Mouse (Mus musculus) adrenal gland, adult (tissue): ENCODE data around the gene Ms4a18.

ENCODE experiments used
- DNase-seq, 2 experiments: peaks; one replicate each; pipeline ENCODE4 v3.0.0; 2022 to 2023; ENCODE audit warnings: low spot score in 1 of 2; ENCODE audit not compliant: inconsistent age in 2 of 2

Ms4a18 gene

GRCm38 (mm10) chr19:11017891-11018290 lies at the start of gene Ms4a18:
Gene Ms4a18, minus strand, starts transcription at chr19:11018031.
- DNase-seq, result no peak

GRCm38 (mm10) chr19:11065202-11065875 lies 47.5 kb upstream of the Ms4a18 start:
- DNase-seq, result no peak

- DNase-seq, result no peak
These were observed 43.1 kb upstream of the Ms4a18 start for GRCm38 (mm10) chr19:11060900-11061299.

GRCm38 (mm10) chr19:11059967-11060366 lies 42.1 kb upstream of the Ms4a18 start:
- no peak for DNase-seq

GRCm38 (mm10) chr19:11055700-11056099 lies 37.9 kb upstream of the Ms4a18 start:
- DNase-seq, result peak in 1 of 2 experiments; percentile 45

GRCm38 (mm10) chr19:11053277-11053676 lies 35.4 kb upstream of the Ms4a18 start:
- no peak for DNase-seq

- DNase-seq, result no peak
These were observed 35.0 kb upstream of the Ms4a18 start for GRCm38 (mm10) chr19:11052877-11053276.

- peak in 1 of 2 experiments; percentile 33 for DNase-seq
These were observed 32.5 kb upstream of the Ms4a18 start for GRCm38 (mm10) chr19:11050286-11050685.

- no peak for DNase-seq
These were observed 31.6 kb upstream of the Ms4a18 start for GRCm38 (mm10) chr19:11049426-11049825.

- DNase-seq, result no peak
These were observed 30.7 kb upstream of the Ms4a18 start for GRCm38 (mm10) chr19:11048503-11048902.

GRCm38 (mm10) chr19:11048009-11048408 lies 30.2 kb upstream of the Ms4a18 start:
- no peak for DNase-seq

- peak; percentile 56 to 78 for DNase-seq
These were observed 27.3 kb upstream of the Ms4a18 start for GRCm38 (mm10) chr19:11044996-11045711.

- no peak for DNase-seq
These were observed 26.8 kb upstream of the Ms4a18 start for GRCm38 (mm10) chr19:11044671-11044995.

- no peak for DNase-seq
These were observed 19.7 kb upstream of the Ms4a18 start for GRCm38 (mm10) chr19:11037570-11037969.

GRCm38 (mm10) chr19:11022382-11022781 lies 4.6 kb upstream of the Ms4a18 start:
- DNase-seq, result no peak

GRCm38 (mm10) chr19:11017251-11017650 lies 580 bp downstream of the Ms4a18 start:
- peak in 1 of 2 experiments; percentile 10 for DNase-seq

- no peak for DNase-seq
These were observed 1.8 kb downstream of the Ms4a18 start for GRCm38 (mm10) chr19:11015998-11016397.

- DNase-seq, result no peak
These were observed 2.4 kb downstream of the Ms4a18 start for GRCm38 (mm10) chr19:11015468-11015867.

- no peak for DNase-seq
These were observed 24.7 kb downstream of the Ms4a18 start, which contains the start of gene Ms4a15 for GRCm38 (mm10) chr19:10993150-10993549. Gene Ms4a15, minus strand, starts transcription at chr19:10993250.

- DNase-seq, result no peak
These were observed 25.9 kb downstream of the Ms4a18 start for GRCm38 (mm10) chr19:10991911-10992310.

GRCm38 (mm10) chr19:10990751-10991150 lies 27.1 kb downstream of the Ms4a18 start:
- no peak for DNase-seq

- no peak for DNase-seq
These were observed 29.3 kb downstream of the Ms4a18 start for GRCm38 (mm10) chr19:10988563-10988962.
